Mouse (Mus musculus) kidney, embryonic 16.5 days (tissue): Measurements from ENCODE around the gene Dscaml1. TPM values are rescaled to one million over a fixed set of nuclear protein-coding genes. Genes with fewer than 3 reads are reported as not detected.

Experiments
- ATAC-seq: fragments of 200-750 bp; cut with Nextera tagmentation; 2 replicates; pipeline ENCODE4 v1.8.0; 2017; ENCODE audit warnings: moderate TSS enrichment; ENCODE audit not compliant: low FRiP score, low TSS enrichment
- H3K27ac ChIP-seq: fragments of 300-500 bp; sonication (generic); 2 replicates; pipeline ENCODE4 v1.5.1; 2014; ENCODE audit warnings: low read length
- H3K27me3 ChIP-seq: fragments of 300-500 bp; sonication (generic); 2 replicates; pipeline ENCODE4 v1.6.1; 2014; ENCODE audit warnings: low read length, control low read depth, mixed read lengths; ENCODE audit not compliant: insufficient read depth
- H3K36me3 ChIP-seq: fragments of 300-500 bp; sonication (generic); 2 replicates; pipeline ENCODE4 v1.6.1; 2014; ENCODE audit warnings: low read length, control low read depth, mixed read lengths; ENCODE audit not compliant: insufficient read depth
- H3K4me1 ChIP-seq: fragments of 300-500 bp; sonication (generic); 2 replicates; pipeline ENCODE4 v1.6.1; 2014; ENCODE audit warnings: low read length, control low read depth, mixed read lengths; ENCODE audit not compliant: insufficient read depth
- H3K4me2 ChIP-seq: fragments of 300-500 bp; sonication (generic); replicated peaks from 2 replicates; pipeline ENCODE4 v1.6.1; 2014; ENCODE audit warnings: low read depth, low read length
- H3K4me3 ChIP-seq: fragments of 300-500 bp; sonication (generic); 2 replicates; pipeline ENCODE4 v1.5.1; 2014; ENCODE audit warnings: mild to moderate bottlenecking, low read length
- H3K9ac ChIP-seq: fragments of 300-500 bp; sonication (generic); replicated peaks from 2 replicates; pipeline ENCODE4 v1.6.1; 2014; ENCODE audit warnings: low read length
- H3K9me3 ChIP-seq: fragments of 300-500 bp; sonication (generic); 2 replicates; pipeline ENCODE4 v1.6.1; 2016; ENCODE audit warnings: low read length, control low read depth
- WGBS: fragments of 180-500 bp; shearing (Covaris S2); extraction: QIAGEN DNeasy Blood & Tissue Kit; methylation state at CpG from one replicate; pipeline ENCODE4 v1.1.7; 2014; 5-methylcytosine and 5-hydroxymethylcytosine counted together
- polyA plus RNA-seq: library from polyadenylated mRNA; unstranded; fragments of >200 nt; fragmentation: Nextera tagmentation; extraction: Ambion mirVana; gene quantifications from 2 replicates; pipeline ENCODE4 v1.2.1, GENCODE M21; 2015

Gene Dscaml1
- polyA plus RNA-seq, 1 experiment from 2014 or later: 0.37 TPM

- ATAC-seq: no peak
- Histone ChIP-seq H3K9me3 (no peaks in the 10 kb centered on the region), H3K27me3 (no peaks in the 10 kb centered on the region), H3K4me3 (no peak overlapping the region), H3K4me2 (no peak overlapping the region), H3K9ac (no peak overlapping the region), H3K27ac (no peak overlapping the region), H3K4me1 (no peaks in the 10 kb centered on the region), H3K36me3 (no peaks in the 10 kb centered on the region)
- 66% methylated on average over 8 of the region's 8 CpGs for WGBS
These were observed 5.2 kb upstream of the Dscaml1 start for GRCm38 (mm10) chr9:45421209-45421608.

- no peak overlapping the region for H3K4me2 ChIP-seq
- H3K4me1 ChIP-seq: no peaks in the 10 kb centered on the region
- no peak overlapping the region for H3K9ac ChIP-seq
- no peak overlapping the region for H3K27ac ChIP-seq
- no peak overlapping the region for H3K4me3 ChIP-seq
- no peaks in the 10 kb centered on the region for H3K27me3 ChIP-seq
- ATAC-seq: no peak
- 66% methylated on average over 7 of the region's 7 CpGs for WGBS
- no peaks in the 10 kb centered on the region for H3K9me3 ChIP-seq
- no peaks in the 10 kb centered on the region for H3K36me3 ChIP-seq
These were observed 3.6 kb upstream of the Dscaml1 start for GRCm38 (mm10) chr9:45422761-45423298.

- no peak for ATAC-seq
- Histone ChIP-seq H3K9me3 (no peaks in the 10 kb centered on the region), H3K36me3 (no peaks in the 10 kb centered on the region), H3K27me3 (peaks cover 46% of the 10 kb centered on the region), H3K4me2 (no peak overlapping the region), H3K4me1 (peaks cover 11% of the 10 kb centered on the region; the same call in 1 of the 2 replicates), H3K4me3 (no peak overlapping the region), H3K27ac (no peak overlapping the region), H3K9ac (no peak overlapping the region)
- 26% methylated on average over 5 of the region's 5 CpGs for WGBS
These were observed 3.0 kb downstream of the Dscaml1 start for GRCm38 (mm10) chr9:45429392-45429791.

DNA sequence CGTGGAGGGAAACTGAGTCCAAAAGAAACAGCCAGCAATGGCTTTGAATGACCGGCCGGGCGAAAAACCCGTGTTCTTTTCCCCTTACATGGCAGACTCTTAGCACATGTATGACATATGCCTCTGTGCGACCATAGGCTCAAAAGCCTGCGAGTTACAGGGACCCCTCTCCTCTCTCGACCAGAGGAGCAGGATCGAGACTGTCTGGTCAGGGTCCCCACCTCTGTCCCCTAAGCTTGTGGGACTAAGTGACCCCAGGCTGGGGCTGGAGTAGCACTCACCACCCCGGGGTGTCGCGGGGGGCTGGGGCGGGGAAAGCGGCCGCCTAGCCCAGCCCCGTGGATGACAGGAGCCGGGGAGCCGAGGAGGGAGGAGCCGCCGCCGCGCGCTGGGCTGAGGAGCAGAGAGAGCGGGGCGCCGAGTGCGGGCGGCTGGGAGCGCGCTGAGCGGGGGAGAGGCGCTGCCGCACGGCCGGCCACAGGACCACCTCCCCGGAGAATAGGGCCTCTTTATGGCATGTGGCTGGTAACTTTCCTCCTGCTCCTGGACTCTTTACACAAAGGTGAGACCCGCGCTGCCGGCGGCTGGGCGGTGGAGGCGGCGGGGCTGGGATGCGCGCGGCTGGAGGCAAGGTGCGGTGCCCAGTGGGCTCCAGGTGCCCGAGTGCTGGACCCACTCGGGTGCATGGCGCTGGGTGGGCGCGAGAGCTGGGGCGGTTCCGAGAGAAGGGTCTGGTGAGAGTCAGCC is 3.7 kb downstream of the Dscaml1 start:
- WGBS: under 1% methylated on average over 51 of the region's 54 CpGs
- H3K4me1 ChIP-seq: peaks cover 11% of the 10 kb centered on the region; the same call in 1 of the 2 replicates
- peak overlapping the region; percentile 62 for H3K4me2 ChIP-seq
- peaks cover 46% of the 10 kb centered on the region for H3K27me3 ChIP-seq
- peak; percentile 61 for ATAC-seq
- H3K9ac ChIP-seq: no peak overlapping the region
- H3K36me3 ChIP-seq: no peaks in the 10 kb centered on the region
- no peaks in the 10 kb centered on the region for H3K9me3 ChIP-seq
- H3K27ac ChIP-seq: no peak overlapping the region
- peak overlapping the region; percentile 45 for H3K4me3 ChIP-seq

DNA sequence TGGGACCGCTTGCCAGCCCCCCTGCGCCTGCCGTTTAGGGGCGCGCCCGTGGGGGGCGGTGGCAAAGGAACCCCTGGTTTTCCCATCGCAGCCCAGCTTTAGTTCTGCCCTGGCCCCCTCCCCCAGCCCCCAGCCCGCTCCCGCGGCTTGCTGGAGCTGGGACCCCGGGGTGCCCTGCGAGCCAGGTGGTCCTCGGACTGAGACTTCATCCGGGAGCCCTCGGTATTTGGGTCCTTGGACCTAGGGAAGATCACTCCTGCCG is 4.2 kb downstream of the Dscaml1 start:
- Histone ChIP-seq H3K9ac (no peak overlapping the region), H3K27ac (no peak overlapping the region), H3K4me1 (peaks cover 11% of the 10 kb centered on the region; the same call in 1 of the 2 replicates), H3K36me3 (no peaks in the 10 kb centered on the region), H3K4me2 (peak overlapping the region; percentile 62), H3K27me3 (peaks cover 46% of the 10 kb centered on the region), H3K4me3 (peak overlapping the region; percentile 45), H3K9me3 (no peaks in the 10 kb centered on the region)
- 0% methylated on average over 15 of the region's 17 CpGs for WGBS
- no peak for ATAC-seq

DNA sequence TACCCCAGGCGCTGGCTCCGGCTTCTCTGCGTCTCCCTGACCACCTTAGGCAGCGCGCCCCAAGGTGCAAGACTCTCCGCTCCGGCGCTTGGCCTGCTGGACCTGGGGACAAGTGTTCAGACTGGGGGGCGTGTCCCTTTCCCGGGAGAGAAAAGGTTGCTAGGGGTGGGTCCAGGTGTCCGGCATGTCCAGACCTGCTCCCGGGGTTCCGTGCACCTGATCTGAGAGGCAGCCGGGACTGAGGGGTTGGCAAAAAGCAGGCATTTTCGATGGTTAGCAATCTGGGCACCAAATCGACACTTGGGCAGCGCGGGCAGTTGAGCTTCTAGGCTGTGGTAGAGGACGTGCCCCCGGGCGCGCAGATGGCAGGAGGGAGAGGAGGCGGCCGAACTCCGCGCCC is 4.7 kb downstream of the Dscaml1 start:
- H3K27ac ChIP-seq: no peak overlapping the region
- no peak overlapping the region for H3K9ac ChIP-seq
- peaks cover 11% of the 10 kb centered on the region; the same call in 1 of the 2 replicates for H3K4me1 ChIP-seq
- H3K9me3 ChIP-seq: no peaks in the 10 kb centered on the region
- H3K36me3 ChIP-seq: no peaks in the 10 kb centered on the region
- H3K27me3 ChIP-seq: peaks cover 46% of the 10 kb centered on the region
- peak overlapping the region; percentile 62 for H3K4me2 ChIP-seq
- H3K4me3 ChIP-seq: peak overlapping the region; percentile 45
- 2% methylated on average over 26 of the region's 26 CpGs for WGBS
- ATAC-seq: peak; percentile 59; the same call in 1 of the 2 replicates

DNA sequence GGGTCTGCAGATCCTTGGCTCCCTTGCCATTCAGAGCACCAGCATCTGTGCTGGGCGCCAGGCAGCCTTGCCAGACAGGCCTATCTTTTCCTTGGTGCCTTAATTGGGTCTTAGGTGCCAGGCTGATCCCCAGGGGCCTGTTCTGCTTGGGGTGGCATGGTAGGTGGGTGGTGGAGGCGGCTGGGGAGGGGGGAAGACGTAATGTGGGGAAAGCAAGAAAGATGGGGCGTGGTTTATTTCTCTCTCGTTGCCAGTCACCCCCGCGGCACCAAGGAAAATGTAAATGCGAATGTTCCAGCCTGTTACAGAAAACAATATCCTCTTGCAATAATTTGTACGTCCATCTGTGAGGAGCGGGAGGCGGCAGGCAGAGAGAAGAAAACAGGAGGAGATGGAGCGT is 6.2 kb downstream of the Dscaml1 start:
- peaks cover 11% of the 10 kb centered on the region; the same call in 1 of the 2 replicates for H3K4me1 ChIP-seq
- no peak overlapping the region for H3K9ac ChIP-seq
- no peak overlapping the region for H3K4me3 ChIP-seq
- H3K36me3 ChIP-seq: no peaks in the 10 kb centered on the region
- no peak overlapping the region for H3K27ac ChIP-seq
- no peak for ATAC-seq
- no peaks in the 10 kb centered on the region for H3K9me3 ChIP-seq
- WGBS: 78% methylated on average over 12 of the region's 12 CpGs
- peaks cover 46% of the 10 kb centered on the region for H3K27me3 ChIP-seq
- no peak overlapping the region for H3K4me2 ChIP-seq

DNA sequence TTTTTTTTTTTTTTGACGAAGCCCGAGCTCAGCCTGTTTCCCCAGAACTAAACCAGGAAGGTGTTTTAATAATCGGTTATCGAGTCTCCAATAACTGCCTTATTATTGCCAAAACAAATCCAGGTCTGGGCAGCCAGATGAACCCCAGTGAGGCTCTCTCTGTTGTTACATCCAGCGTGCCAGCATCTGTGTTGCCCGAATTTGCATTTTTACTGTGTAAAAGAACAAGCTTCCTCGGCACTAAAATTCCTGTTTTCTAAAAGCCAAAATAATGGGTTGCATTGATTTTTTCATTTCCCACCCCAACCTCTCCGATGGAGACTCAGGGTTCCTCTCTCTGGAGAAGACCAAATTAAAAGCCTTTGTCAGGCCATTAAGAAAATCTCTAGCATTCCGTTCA is 6.7 kb downstream of the Dscaml1 start:
- H3K27me3 ChIP-seq: peaks cover 46% of the 10 kb centered on the region
- 79% methylated on average over 9 of the region's 9 CpGs for WGBS
- no peak overlapping the region for H3K9ac ChIP-seq
- H3K4me3 ChIP-seq: no peak overlapping the region
- H3K27ac ChIP-seq: no peak overlapping the region
- H3K4me1 ChIP-seq: peaks cover 11% of the 10 kb centered on the region; the same call in 1 of the 2 replicates
- H3K9me3 ChIP-seq: no peaks in the 10 kb centered on the region
- ATAC-seq: no peak
- H3K36me3 ChIP-seq: no peaks in the 10 kb centered on the region
- no peak overlapping the region for H3K4me2 ChIP-seq

GRCm38 (mm10) chr9:45434171-45434570 is 7.7 kb downstream of the Dscaml1 start:
- WGBS: 74% methylated on average over 2 of the region's 2 CpGs

GRCm38 (mm10) chr9:45439025-45439424 is 12.6 kb downstream of the Dscaml1 start:
- WGBS: 73% methylated on average over 4 of the region's 4 CpGs
- ATAC-seq: no peak

More at GRCm38 (mm10) chr9:45434171-45434570, 7.7 kb downstream of the Dscaml1 start:
- no peak for ATAC-seq
- Histone ChIP-seq H3K4me3 (no peak overlapping the region), H3K9ac (no peak overlapping the region), H3K27ac (no peak overlapping the region), H3K9me3 (no peaks in the 10 kb centered on the region), H3K27me3 (peaks cover 41% of the 10 kb centered on the region), H3K36me3 (no peaks in the 10 kb centered on the region), H3K4me1 (peaks cover 11% of the 10 kb centered on the region; the same call in 1 of the 2 replicates), H3K4me2 (no peak overlapping the region)

More at GRCm38 (mm10) chr9:45439025-45439424, 12.6 kb downstream of the Dscaml1 start:
- H3K27ac ChIP-seq: no peak overlapping the region
- H3K4me2 ChIP-seq: no peak overlapping the region
- no peaks in the 10 kb centered on the region for H3K27me3 ChIP-seq
- no peak overlapping the region for H3K9ac ChIP-seq
- no peaks in the 10 kb centered on the region for H3K9me3 ChIP-seq
- H3K4me1 ChIP-seq: no peaks in the 10 kb centered on the region
- H3K4me3 ChIP-seq: no peak overlapping the region
- H3K36me3 ChIP-seq: no peaks in the 10 kb centered on the region
